Mouse (Mus musculus) cerebellum, adult 8-10 months (tissue): ENCODE measurements around the gene Cep128.

Source experiments
- DNase-seq: peaks from one replicate; pipeline ENCODE4 v3.0.0; 2022

Gene Cep128

DNA sequence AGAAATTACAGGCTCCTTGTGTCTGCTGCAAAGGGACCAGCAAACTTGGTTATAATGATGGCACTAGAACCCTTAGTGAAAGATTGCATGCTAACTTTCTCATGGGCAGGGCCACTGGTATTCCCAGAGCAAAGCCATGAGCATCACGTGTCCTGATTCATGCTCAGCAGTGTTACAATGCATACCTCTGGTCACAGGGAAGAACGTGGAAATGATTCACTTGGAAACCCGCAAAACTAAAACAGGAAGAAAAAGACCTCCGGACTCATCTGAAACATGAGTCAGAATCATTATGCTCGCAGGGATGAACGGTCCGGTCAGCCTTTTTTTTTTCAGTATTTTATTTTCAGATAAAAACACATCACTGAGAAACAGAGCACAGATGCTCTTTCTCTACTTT lies 78.4 kb downstream of the Cep128 start:
- DNase-seq: no peak

DNA sequence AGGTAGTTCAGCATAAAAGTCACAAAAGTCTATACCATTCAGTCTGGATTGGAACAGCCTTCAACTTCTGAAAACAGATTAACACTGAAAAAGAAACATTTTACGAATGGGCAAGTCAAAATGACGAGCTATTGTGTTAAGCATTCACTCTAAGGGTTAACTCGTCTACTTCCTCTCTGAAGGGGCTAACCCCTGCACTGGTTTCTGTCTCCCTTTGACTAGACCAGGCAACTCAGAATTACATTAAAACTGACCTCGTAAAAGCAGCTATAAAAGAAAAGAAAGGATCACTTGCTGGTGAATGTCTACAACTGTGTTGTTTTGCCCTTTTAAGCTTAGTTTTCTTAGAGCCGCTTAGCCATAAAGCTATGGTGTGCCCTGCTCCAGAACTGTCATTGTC lies 79.2 kb downstream of the Cep128 start:
- DNase-seq: no peak

DNA sequence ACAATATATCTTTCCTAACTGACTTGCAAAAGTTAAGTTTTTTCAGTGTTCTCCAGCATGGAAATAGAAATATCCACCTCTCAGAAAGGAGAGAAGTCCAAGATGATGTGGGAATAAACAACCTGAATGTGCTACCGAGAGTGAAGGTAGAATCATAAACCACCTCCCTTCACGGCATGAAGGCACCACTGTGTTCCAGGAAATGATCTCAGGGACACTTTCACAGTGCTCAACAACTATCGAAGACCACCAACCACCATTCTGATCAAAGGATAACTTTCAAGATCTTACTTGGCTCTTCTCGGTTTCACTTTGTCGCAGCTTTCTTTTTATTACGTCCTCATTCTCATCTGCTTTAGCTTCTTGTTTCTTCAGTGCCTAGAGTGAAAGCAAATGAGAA lies 85.5 kb downstream of the Cep128 start:
- DNase-seq: no peak

DNA sequence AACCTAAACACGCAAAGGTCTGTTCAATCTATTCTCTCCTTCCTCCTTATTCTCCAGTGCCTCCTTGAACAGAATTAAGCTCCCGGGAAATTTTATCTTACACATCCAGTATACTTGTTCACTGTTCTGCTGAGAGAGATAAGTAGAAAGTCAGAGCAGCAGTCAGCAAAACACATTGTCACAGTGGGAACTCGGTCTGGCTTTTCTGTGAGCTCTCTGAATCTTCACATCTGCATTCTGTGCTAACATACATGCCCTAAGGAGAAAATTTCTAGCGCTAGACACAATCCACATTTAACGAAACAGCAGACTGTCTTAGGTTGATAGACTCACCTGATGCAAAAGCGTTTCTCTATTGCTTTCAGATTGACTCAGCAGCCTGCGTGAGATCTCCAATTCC lies 88.3 kb downstream of the Cep128 start:
- no peak for DNase-seq

DNA sequence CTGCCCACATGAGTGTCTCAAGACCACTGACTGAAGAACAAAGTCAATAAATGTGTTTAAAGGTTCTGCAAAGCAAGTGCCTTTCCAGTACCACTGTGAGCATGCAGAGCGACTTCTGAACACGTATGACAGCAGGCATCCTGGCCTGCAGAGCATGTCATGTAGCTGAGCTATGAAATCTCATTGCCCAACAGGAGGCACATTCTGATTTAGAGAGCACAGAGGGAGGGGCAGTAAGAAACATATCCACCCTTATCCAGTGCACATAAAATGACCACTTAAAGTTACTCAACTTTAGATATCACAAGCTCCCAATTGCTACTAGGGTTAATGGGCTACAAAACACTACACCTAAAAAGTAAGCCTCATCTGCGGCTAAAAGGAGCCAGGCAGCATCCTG lies 88.8 kb downstream of the Cep128 start:
- DNase-seq: no peak

DNA sequence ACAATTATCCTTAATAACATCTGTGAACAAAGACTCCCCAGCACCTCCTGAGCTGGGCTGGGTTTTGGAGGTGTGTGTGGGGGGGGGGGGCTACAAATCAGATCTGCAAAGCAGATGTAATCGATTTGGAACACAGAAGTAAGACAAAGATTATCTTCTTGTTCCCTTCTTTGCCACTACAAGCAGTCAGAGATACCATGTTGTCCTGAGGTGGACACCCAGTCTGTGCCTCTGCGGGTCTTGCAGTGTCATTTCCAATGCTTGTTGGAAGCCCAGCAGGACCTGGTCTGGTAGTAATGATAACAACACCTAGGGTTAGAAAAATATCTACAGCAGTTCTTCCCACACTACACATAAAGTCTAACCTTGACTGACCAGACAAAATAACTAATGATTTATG lies 110.3 kb downstream of the Cep128 start:
- no peak for DNase-seq

DNA sequence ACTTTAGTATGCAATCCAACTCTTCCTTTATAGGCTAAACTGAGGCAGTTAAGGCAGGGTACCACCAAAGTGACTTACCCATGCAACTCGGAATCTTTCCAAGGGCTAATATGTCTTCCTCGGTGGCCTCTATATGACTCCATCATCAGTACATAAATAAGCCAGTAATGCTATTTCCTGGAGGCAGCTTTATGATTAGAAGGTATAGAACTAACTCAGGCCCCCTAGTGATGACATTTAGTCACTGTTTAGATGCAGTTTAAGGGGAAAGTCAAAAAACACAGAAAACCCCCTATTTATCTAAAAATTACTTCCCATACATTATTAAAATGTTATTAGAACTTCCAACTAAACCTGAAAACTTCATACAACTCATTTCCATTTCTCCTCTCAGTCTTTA lies 114.6 kb downstream of the Cep128 start:
- no peak for DNase-seq

DNA sequence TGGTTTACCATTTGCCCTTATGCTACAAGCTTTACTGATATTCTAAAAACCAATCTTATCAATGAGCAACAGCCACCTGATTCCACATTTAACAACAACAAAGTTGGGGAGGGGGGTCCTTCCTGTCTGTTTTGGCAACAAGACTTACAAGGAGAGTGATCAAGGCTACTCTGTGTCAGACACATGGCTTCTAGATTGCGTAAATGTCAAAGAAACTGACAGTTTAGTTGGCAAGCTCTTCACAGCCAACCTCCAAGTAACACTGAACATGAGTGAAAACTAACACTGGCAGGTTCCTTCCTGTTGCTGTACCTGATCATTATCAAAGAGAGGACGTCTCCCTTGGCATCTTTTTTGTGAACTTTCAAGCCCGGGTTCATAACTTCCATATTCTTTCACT lies 115.2 kb downstream of the Cep128 start:
- DNase-seq: no peak

DNA sequence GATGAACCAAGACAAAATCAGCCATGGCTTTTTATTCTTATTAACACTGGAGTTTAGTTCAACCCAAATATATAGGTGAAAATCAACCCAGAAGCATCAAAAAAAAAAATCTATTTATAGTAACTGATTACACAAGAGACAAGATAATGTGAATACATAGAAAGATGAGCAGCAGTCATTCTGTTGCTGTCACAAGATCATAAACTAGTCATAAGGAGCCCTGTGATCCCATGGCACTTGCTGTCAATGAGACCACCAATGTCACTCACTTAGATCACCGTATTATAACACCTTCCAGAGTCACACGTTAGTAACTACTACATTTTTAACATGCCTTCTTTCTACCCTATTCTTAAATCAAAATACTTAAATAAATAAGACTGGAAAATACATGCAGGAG lies 118.2 kb downstream of the Cep128 start:
- DNase-seq: no peak

DNA sequence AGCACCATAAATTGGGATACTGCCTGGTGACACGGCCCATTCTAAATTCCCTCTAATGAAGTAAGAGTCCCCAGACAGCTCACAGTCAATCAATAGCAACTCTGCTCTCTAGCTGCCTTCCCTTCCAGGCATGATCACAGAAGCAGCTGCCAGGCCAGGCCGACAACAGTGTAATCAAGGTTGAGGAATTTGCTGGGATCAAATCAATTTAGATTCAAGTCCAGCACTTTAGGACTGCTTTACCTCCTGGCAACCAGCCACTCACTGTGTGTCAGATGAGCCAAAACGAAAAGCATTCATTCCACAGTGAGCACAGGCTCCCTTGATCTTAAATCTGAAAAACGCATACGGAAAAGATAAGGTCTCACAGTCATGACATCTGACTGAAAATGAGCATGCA lies 118.7 kb downstream of the Cep128 start:
- no peak for DNase-seq

DNA sequence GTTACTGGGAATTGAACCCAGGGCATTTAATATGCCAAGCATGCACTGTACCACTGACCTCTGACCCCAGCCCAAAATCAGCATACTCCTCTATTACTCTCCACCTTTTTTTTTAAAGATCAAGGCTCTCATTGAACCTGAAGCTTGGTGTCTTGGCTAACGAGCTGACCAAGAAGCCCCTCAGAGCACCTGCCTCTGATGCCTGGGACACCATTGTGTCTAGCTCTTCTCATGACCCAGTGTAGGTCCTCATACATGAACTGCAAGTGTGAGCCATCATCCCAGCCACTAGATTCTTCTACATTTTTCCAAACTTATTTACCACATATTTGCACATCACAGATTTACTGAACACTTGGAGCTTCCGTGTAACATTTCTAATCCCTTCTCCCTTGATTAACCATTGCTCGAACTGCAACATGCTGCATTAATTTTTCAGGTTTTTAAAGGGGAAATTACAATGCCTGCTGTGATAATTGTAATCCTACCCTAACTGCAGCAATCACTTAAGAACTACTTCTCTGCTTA lies 119.3 kb downstream of the Cep128 start:
- no peak for DNase-seq

DNA sequence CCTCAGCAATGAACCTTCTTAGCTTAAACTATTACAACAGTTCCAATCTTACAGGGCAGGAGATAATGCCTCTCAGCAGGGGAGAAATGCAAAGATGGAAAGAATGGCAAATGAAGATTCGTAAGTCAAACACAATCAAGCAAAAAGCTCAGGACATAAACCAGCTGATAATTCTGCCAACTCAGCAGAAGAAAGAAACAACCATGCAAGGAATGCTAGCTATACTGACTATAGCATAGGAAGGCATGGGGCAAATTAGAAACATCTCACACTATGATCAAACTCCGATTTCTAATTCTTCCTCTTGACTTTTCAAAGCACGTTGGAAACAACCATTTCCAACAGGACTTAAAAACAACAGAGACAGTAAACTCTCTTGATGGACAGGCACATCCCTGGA lies 120.5 kb downstream of the Cep128 start:
- no peak for DNase-seq

DNA sequence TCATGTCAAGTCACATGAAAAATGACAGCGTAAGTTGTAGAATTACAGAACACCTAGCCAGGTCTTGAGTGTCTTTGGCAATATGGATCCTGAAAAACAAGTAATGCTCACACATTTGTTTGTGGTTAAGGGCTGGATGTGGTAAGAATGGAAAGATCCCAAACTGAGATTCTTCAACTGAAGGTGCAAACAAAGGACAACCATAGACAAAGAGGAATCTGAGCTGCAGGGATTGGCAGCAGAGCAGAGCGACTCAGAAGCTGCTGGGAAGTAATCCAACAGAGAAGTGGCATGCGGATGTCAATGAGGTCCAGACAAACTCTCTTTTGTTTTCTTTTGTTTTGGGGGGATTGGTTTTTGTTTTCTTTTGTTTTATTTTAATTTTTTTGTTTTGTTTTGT lies 121.4 kb downstream of the Cep128 start:
- no peak for DNase-seq

DNA sequence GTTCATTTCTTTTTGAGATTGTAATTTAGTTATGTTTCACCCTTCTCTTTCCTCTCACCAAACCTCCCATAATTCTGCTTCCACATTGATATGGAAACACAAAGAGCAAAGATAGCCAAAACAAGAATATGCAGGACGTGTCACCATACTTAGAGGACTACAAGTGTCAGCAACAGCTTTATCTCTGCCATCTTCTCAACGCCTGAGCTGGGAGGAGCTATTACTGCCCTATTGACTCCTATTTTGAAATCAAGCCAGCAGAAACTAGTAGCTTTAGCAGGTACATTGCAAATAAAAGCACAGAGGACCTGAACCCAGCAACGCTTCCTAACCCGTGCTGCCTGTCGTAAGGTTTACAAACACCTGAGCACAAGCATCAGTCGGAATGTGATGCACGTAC lies 127.9 kb downstream of the Cep128 start:
- no peak for DNase-seq

DNA sequence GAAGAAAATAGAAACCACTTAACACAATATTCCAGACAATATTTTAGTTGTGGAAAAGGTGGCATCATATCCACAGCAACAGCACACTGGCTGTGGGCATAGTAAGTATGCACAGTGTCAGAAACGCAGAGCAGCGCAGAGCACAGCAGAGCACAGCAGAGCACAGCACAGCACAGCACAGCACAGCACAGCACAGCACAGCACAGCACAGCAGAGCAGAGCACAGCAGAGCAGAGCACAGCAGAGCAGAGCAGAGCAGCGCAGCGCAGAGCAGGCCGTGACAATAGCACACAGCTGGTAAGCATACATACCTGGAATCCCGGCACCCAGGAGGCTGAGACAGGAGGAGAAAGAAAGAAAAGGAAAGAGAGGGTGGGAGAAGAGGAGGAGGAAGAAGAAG lies 129.4 kb downstream of the Cep128 start:
- DNase-seq: no peak

DNA sequence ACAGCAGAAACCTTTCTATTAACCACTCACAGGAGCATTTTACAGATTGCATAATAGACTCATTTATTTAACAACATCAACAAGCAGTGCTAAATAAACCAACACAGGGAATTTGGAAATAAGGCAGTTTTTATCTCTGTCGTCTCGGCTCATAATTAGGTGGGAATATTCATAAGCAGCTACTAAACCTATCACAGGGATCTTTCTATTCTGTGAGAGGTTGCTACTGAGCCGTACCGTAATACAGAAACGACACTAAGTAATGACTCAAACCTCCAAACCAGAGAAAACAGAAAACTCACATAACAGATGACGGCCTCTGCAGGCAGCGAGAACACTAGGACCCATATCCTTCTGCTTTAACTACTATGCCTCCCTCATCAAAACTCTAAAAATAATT lies 163.6 kb downstream of the Cep128 start:
- no peak for DNase-seq

DNA sequence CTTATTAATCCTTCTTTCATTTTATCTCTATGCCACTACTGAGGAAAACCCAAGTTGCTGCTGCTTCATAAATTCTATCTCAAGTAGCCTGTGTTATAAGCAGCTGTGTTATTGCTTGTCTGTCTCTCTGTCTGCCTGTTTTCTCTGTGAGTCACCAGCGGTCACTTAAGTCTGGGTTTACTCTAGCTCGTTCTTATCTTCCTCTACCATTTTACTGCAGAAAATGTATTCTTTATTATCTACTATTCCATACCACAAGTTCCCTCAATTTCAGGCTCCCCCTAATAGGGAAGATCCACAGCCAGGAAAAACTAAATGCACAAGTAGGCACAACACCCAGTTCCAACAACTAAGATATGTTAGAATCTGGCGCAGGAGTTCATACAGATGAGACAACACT lies 178.7 kb downstream of the Cep128 start:
- no peak for DNase-seq

DNA sequence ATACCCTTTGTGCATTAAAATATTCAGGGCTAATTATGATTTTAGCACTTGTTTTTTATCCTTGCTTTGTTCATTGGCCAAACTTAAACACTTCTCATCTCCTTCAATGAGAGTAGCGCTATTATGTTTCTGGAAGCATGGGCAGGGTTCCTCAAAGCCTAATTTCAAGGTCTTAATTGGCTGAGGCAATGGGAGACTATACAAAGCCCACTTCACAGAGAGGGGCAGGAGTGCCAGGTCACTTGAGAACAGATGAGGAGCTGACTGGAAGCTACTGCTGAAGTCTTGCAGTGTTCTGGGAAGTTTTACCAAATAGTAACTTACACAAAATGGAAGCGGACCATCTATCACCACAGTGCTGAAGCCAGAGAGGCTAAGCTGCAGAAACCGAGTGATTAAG lies 179.9 kb downstream of the Cep128 start:
- no peak for DNase-seq

DNA sequence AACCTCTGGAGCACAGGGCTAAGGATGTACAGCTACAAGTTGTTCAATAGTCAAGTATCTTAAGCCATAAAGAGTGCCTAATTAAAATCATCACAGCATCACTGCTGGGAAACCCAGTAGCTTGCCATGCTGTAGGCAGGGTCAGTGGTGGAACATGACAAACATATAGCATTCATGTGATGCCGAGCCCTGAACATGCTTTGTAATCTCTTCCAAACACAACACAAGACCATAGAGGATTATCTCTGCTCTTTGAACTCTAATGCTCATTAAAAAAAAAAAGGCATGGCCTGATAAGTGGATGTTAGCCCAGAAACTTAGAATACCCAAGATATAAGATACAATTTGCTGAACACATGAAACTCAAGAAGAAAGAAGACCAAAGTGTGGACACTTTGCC lies 181.7 kb downstream of the Cep128 start:
- DNase-seq: no peak

DNA sequence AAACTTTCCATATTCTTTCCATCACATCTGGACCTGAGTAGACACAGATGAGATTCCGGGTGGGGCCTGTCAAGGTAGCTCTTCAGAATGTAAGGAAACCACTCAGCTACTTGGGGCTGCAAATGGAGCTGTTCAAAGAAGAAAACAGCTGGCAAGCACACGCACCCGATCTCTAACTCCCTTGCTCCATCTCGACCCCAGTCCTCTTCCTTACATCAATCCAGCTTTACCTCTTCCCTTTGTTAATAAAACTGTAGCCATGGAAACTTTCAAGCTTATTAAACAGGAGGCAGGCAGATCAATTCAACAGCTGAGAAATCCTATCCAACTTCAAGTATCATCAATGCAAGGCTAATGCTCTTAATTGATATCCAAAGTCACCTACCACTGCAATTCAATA lies 195.1 kb downstream of the Cep128 start:
- DNase-seq: no peak

DNA sequence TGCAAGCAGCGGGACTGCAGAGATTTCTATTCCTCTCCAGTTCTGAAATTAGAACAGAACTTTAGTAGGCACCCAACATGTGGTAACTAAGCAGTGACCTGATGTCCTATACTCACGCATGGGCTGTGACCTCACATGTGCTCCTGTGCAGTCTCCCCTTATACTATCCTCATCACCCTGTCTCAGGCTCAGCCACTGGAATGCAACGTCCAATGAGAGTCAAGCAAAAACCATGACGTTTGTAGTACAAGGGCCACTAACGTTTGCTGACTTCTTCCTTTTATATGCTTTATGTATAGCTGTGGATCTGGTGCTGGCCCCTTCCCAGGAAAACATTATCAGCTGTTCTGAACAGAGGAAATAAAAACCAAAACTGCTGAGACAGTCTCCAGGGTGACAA lies 198.6 kb downstream of the Cep128 start:
- DNase-seq: no peak

DNA sequence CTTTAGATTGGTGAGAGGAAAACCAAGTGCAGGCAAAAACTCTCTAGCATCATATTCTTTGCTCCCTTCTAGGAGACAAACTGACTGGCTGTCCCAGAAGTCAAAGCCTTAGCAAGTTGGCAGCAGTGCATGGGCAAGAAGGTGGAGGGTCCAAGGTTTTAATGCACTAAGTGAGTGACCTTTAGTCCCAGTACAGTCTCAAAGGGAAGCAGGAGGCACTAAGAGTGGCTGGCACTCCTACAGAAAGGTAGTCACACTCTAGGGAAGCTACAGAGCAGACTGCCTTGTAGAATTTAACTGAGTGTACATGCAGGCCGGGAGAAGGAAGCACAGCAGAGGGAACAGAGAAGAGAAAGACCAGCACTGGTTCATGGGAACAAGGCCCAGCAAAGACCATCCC lies 199.6 kb downstream of the Cep128 start:
- DNase-seq: no peak

DNA sequence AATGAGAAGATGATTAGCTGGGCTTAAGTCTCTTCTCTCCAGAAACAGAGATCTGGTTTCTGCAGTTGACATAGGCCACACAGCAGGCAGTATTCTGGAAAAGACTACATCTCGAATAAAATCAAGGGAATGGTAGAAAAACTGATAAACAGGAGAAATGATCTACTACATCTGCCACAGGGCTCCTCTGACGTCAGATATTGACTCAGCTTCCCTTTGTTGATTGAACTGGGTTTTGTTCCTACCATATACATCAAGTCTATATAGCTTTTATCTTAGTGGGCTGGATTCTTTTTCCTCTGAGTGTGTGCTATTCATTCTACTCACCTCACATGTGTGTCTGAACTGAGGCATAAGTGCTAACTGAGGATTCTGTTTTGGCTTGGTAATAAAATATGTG lies 200.3 kb downstream of the Cep128 start:
- no peak for DNase-seq

DNA sequence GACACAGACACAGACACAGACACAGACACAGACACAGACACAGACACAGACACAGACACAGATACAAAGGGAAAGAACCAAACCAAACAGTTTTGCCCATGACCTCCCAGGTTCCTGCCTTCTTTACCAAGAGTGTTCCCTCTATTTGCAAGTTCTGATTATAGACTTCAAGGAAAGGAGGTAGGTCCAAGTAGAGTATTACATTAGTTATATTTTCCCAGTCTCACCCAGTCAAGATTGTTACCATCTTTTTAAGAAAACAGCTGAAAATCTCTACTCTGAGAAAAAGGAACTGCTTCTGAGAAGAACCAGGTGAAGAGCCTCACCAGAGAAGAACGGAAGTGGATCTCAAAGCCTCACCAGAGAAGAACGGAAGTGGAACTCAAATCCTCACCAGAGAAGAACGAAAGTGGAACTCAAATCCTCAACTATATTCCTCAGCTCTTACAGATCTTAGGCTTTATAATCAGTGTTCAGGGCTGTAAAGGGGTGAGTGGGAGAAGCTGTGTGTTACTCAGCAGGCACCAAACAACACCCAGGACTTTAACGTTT lies 200.8 kb downstream of the Cep128 start:
- no peak for DNase-seq

DNA sequence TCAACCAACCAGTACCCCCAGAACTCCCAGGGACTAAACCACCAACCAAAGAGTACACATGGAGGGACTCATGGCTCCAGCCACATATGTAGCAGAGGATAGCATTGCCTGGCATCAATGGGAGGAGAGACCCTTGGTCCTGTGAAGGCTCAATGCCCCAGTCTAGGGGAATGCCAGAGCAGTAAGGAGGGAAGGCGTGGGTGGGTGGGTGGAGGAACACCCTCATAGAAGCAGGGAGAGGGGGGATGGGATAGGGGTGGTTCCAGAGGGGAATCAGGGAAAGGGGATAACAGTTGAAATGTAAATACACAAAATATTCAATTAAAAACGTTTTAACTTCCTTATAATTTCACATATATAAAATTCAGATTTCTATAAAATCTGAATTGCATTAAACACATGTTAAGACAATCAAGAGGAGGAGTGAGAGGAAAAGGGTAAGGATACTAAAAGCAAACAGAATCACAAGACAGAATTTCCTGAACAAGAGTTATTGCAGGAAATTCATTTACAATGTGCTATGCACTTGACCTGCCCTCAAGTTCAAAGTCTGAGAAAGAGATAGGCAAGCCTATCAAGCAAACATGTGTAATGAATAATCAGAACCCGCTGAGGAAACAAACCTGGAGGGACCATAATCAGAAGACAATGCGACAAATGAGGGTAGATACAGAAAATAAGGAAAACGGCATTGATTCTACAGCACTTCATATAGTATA lies 207.2 kb downstream of the Cep128 start:
- no peak for DNase-seq
